Mouse (Mus musculus): Measurements from ENCODE around the gene Yod1. TPM values are rescaled to one million over a fixed set of nuclear protein-coding genes. Genes with fewer than 3 reads are reported as not detected.

Yod1 gene
- polyA plus RNA-seq, 1 experiment from 2014 or later: 16.2 TPM

DNA sequence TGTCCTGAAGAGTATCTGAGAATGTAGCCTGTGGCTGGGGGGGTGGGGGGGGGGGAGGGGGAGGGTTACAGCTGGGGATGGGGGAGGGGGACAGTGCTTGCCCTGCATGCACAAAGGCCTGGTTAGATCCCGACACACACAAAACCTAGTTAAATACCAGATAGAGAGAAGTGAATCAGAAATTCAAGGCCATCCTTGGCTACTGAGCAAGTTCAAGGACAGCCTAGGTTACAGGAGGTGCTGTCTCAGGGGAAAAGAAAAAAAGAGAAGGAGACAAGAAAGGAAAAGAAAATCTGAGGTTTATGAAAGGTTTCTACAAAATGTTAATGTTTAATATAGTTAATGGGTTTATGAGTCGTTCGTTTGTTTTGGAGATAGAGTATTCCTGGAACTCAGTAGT, 22.5 kb downstream of the Yod1 start:
- Histone ChIP-seq H3K36me3 (ENCODE audit: control insufficient read depth, insufficient read depth, low read length) (no peaks in the 10 kb centered on the region), H3K27me3 (ENCODE audit: control insufficient read depth, insufficient read depth, low read length) (no peaks in the 10 kb centered on the region), H3K27ac (ENCODE audit: low read depth, low read length) (no peak overlapping the region), H3K4me3 (ENCODE audit: low read depth, low read length) (no peak overlapping the region), H3K9me3 (ENCODE audit: control insufficient read depth, low read length) (no peaks in the 10 kb centered on the region), H3K4me1 (ENCODE audit: control insufficient read depth, insufficient read depth, low read length) (no peaks in the 10 kb centered on the region), H3K4me2 (ENCODE audit: low read depth, low read length) (no peak overlapping the region), H3K9ac (replicated peaks; ENCODE audit: low read depth, low read length) (no peak overlapping the region)
- WGBS: 75% methylated on average over 3 of the region's 3 CpGs
- no peak for ATAC-seq (ENCODE audit: low read depth)

DNA sequence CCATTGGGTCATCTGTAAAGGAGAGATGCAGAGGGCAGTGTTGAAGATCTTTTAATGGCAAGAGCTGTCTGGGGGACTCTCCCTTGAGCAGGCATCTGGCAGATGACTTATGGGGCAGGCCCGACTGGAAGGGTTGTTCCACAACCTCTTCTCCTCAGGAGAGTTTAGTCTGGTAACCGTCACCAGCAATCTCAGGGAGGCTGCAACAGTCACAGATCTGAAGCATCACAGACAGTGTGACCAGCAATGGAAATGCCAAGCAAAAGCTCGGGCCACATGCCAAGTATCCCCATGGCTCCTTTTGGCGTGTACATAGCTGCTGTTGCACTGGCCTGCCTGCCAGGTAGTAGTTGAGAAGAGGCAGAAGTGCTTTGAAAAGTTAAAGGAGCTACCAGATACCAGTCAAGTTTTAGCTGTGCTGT, 23.1 kb downstream of the Yod1 start:
- no peak overlapping the region for H3K4me3 ChIP-seq (ENCODE audit: low read depth, low read length)
- ATAC-seq (ENCODE audit: low read depth): no peak
- no peak overlapping the region for H3K9ac ChIP-seq (replicated peaks; ENCODE audit: low read depth, low read length)
- H3K27me3 ChIP-seq (ENCODE audit: control insufficient read depth, insufficient read depth, low read length): no peaks in the 10 kb centered on the region
- H3K36me3 ChIP-seq (ENCODE audit: control insufficient read depth, insufficient read depth, low read length): no peaks in the 10 kb centered on the region
- H3K9me3 ChIP-seq (ENCODE audit: control insufficient read depth, low read length): no peaks in the 10 kb centered on the region
- no peaks in the 10 kb centered on the region for H3K4me1 ChIP-seq (ENCODE audit: control insufficient read depth, insufficient read depth, low read length)
- WGBS: 76% methylated on average over 4 of the region's 4 CpGs
- H3K27ac ChIP-seq (ENCODE audit: low read depth, low read length): no peak overlapping the region
- H3K4me2 ChIP-seq (ENCODE audit: low read depth, low read length): no peak overlapping the region

DNA sequence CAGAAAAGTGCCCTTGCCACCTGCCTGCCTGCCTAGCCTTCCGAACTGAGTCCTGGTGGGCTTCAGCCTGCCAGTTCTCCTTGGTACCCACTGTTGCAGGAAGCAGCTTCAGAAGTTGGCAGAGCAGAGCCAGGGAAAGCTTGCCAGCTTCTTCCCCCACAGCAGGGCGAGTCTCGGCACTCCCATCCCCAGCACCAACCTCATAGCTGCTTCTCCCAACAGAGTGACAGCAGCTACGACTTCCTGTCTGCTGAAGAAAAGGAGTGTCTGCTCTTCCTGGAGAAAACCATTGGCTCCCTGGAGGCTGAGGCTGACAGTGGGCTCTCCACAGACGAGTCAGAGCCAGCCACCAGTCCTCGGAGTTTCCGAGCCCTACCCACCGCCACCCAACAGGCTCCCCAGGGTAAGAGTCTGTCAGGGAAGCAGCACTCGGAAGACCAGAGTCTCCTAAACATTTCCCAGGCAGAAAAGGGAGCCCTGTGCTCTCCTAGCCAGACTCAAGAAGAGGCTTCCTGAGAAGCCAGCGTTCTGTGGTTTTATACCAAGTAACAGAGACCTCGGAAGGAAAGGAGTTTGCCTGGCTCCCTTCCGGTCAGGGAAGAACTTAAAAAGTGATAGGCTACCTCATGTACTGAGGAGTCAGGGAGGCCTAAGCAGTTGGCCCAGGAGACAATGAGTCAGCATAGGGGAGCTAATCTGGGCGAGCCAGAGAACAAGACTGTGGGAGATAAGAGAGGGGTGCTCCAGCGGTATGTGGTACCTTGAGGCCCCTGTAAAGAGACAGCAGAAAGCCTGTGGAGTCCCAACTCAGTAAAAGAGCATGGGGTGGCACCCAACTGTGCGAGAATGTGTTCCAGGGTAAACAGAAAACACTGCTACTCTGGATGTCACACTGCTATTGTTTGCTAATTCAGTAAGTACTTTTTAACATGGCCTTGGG, 23.9 kb downstream of the Yod1 start:
- Histone ChIP-seq H3K36me3 (ENCODE audit: control insufficient read depth, insufficient read depth, low read length) (no peaks in the 10 kb centered on the region), H3K4me1 (ENCODE audit: control insufficient read depth, insufficient read depth, low read length) (no peaks in the 10 kb centered on the region), H3K27me3 (ENCODE audit: control insufficient read depth, insufficient read depth, low read length) (no peaks in the 10 kb centered on the region), H3K27ac (ENCODE audit: low read depth, low read length) (no peak overlapping the region), H3K4me3 (ENCODE audit: low read depth, low read length) (no peak overlapping the region), H3K9ac (replicated peaks; ENCODE audit: low read depth, low read length) (no peak overlapping the region), H3K4me2 (ENCODE audit: low read depth, low read length) (no peak overlapping the region), H3K9me3 (ENCODE audit: control insufficient read depth, low read length) (no peaks in the 10 kb centered on the region)
- 69% methylated on average over 15 of the region's 15 CpGs for WGBS
- no peak for ATAC-seq (ENCODE audit: low read depth)

DNA sequence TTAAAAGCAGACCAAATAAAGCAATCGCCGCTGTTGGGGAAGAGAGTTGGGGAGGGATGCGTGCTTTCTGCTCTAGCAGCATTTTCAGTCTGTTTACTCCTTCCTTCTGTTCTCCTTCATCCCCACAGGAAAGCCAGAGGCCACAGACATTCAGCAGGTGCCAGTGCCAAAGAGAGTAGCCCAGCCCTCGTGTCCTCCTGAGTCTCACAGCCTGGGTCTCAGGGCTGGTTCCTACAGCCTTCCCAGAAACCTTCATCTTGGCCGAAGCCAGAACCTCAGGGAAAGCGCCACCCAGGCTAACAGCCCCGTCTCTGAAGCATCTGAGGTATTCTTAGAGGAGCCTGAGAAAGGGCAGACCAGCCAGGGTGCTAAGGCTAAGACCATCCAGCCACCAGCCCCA, 25.1 kb downstream of the Yod1 start:
- Histone ChIP-seq H3K9me3 (ENCODE audit: control insufficient read depth, low read length) (no peaks in the 10 kb centered on the region), H3K36me3 (ENCODE audit: control insufficient read depth, insufficient read depth, low read length) (no peaks in the 10 kb centered on the region), H3K27me3 (ENCODE audit: control insufficient read depth, insufficient read depth, low read length) (no peaks in the 10 kb centered on the region), H3K9ac (replicated peaks; ENCODE audit: low read depth, low read length) (no peak overlapping the region), H3K4me1 (ENCODE audit: control insufficient read depth, insufficient read depth, low read length) (no peaks in the 10 kb centered on the region), H3K4me3 (ENCODE audit: low read depth, low read length) (no peak overlapping the region), H3K27ac (ENCODE audit: low read depth, low read length) (no peak overlapping the region), H3K4me2 (ENCODE audit: low read depth, low read length) (no peak overlapping the region)
- ATAC-seq (ENCODE audit: low read depth): no peak
- WGBS: 91% methylated on average over 7 of the region's 7 CpGs

DNA sequence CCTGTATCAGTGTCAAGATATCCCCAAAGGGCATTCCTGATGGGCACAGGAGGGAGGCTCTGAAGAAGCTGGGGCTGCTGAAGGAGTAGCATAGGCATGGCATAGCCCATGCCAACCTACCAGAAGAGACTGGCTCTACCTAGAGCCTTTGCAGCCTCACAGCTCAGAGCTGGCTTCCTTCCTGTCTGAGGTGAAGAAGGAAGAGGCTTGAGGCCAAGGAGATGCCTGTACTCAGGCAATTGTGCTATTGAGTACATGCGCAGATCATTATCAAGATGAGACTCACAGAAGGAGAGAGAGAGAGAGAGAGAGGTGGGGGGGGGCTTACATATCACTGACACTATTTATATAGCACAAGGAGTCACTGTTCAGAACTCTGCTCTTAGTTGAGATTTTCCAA, 26.6 kb downstream of the Yod1 start:
- H3K9me3 ChIP-seq (ENCODE audit: control insufficient read depth, low read length): no peaks in the 10 kb centered on the region
- no peak overlapping the region for H3K9ac ChIP-seq (replicated peaks; ENCODE audit: low read depth, low read length)
- no peak for ATAC-seq (ENCODE audit: low read depth)
- no peak overlapping the region for H3K4me3 ChIP-seq (ENCODE audit: low read depth, low read length)
- no peak overlapping the region for H3K27ac ChIP-seq (ENCODE audit: low read depth, low read length)
- H3K4me1 ChIP-seq (ENCODE audit: control insufficient read depth, insufficient read depth, low read length): no peaks in the 10 kb centered on the region
- 96% methylated on average over 1 of the region's 1 CpGs for WGBS
- H3K27me3 ChIP-seq (ENCODE audit: control insufficient read depth, insufficient read depth, low read length): no peaks in the 10 kb centered on the region
- H3K4me2 ChIP-seq (ENCODE audit: low read depth, low read length): no peak overlapping the region
- H3K36me3 ChIP-seq (ENCODE audit: control insufficient read depth, insufficient read depth, low read length): no peaks in the 10 kb centered on the region

DNA sequence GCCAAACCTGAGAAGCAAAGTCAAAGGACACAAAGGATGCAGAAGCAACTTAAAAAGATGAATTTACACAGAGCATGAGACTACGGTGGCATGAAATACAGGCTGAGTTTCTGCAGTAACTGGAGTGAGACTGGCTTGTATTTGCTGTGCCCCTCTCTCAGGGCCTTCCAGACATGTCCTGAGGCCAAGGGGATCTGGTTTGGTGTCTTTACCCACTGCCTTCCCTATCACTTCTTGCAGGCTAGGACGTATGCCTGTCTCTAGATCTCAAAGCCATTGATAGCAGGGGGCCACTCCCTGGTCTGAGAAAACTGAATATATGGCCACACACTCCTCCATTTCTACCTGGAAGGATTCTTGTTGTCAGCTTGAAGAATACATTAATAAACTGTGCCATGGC, 27.1 kb downstream of the Yod1 start:
- WGBS: 80% methylated on average over 2 of the region's 2 CpGs
- H3K9me3 ChIP-seq (ENCODE audit: control insufficient read depth, low read length): no peaks in the 10 kb centered on the region
- no peaks in the 10 kb centered on the region for H3K36me3 ChIP-seq (ENCODE audit: control insufficient read depth, insufficient read depth, low read length)
- H3K27me3 ChIP-seq (ENCODE audit: control insufficient read depth, insufficient read depth, low read length): no peaks in the 10 kb centered on the region
- no peak overlapping the region for H3K4me2 ChIP-seq (ENCODE audit: low read depth, low read length)
- H3K9ac ChIP-seq (replicated peaks; ENCODE audit: low read depth, low read length): no peak overlapping the region
- H3K4me3 ChIP-seq (ENCODE audit: low read depth, low read length): no peak overlapping the region
- no peaks in the 10 kb centered on the region for H3K4me1 ChIP-seq (ENCODE audit: control insufficient read depth, insufficient read depth, low read length)
- ATAC-seq (ENCODE audit: low read depth): no peak
- no peak overlapping the region for H3K27ac ChIP-seq (ENCODE audit: low read depth, low read length)

DNA sequence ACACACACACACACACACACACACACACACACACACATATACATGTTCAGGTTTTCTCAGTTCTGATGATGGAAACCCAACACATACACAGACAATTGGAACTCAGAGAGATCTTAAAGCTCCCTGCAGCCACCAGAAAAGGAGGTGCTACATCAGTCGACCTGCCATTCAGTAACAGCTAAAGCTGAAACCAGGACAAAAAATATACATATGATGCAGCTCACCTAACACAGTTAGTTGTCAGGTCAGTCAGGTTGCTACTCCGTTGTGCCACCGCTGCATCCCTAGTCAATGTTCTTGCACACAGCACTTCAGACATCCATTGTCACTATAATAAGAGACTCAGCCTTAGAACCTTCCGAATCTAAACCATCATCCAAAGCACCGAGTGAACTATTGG, 27.8 kb downstream of the Yod1 start:
- ATAC-seq (ENCODE audit: low read depth): no peak
- Histone ChIP-seq H3K27ac (ENCODE audit: low read depth, low read length) (no peak overlapping the region), H3K36me3 (ENCODE audit: control insufficient read depth, insufficient read depth, low read length) (no peaks in the 10 kb centered on the region), H3K9ac (replicated peaks; ENCODE audit: low read depth, low read length) (no peak overlapping the region), H3K9me3 (ENCODE audit: control insufficient read depth, low read length) (no peaks in the 10 kb centered on the region), H3K4me3 (ENCODE audit: low read depth, low read length) (no peak overlapping the region), H3K4me1 (ENCODE audit: control insufficient read depth, insufficient read depth, low read length) (no peaks in the 10 kb centered on the region), H3K4me2 (ENCODE audit: low read depth, low read length) (no peak overlapping the region), H3K27me3 (ENCODE audit: control insufficient read depth, insufficient read depth, low read length) (no peaks in the 10 kb centered on the region)
- 91% methylated on average over 5 of the region's 5 CpGs for WGBS

DNA sequence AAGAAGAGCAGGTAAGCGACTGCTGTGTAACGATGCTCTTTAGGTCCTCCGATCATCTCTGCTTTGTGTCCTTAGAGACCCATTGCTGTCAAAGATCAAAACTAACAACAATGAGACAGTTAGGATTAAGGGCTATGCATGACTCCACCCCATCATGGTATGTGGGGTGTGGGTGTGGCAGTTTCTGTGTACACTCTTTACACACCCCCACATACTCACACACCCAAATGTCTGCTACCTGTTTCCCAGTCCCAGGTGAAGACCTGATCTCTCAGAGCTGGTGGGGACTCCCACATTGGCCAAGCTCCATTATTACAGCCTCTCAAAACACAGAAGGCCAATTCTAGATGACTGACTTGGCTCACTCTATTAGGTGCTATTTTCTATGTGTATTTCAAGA, 28.5 kb downstream of the Yod1 start:
- H3K4me1 ChIP-seq (ENCODE audit: control insufficient read depth, insufficient read depth, low read length): no peaks in the 10 kb centered on the region
- ATAC-seq (ENCODE audit: low read depth): no peak
- no peak overlapping the region for H3K27ac ChIP-seq (ENCODE audit: low read depth, low read length)
- no peak overlapping the region for H3K4me2 ChIP-seq (ENCODE audit: low read depth, low read length)
- no peak overlapping the region for H3K9ac ChIP-seq (replicated peaks; ENCODE audit: low read depth, low read length)
- no peak overlapping the region for H3K4me3 ChIP-seq (ENCODE audit: low read depth, low read length)
- no peaks in the 10 kb centered on the region for H3K27me3 ChIP-seq (ENCODE audit: control insufficient read depth, insufficient read depth, low read length)
- 96% methylated on average over 3 of the region's 3 CpGs for WGBS
- no peaks in the 10 kb centered on the region for H3K36me3 ChIP-seq (ENCODE audit: control insufficient read depth, insufficient read depth, low read length)
- no peaks in the 10 kb centered on the region for H3K9me3 ChIP-seq (ENCODE audit: control insufficient read depth, low read length)

DNA sequence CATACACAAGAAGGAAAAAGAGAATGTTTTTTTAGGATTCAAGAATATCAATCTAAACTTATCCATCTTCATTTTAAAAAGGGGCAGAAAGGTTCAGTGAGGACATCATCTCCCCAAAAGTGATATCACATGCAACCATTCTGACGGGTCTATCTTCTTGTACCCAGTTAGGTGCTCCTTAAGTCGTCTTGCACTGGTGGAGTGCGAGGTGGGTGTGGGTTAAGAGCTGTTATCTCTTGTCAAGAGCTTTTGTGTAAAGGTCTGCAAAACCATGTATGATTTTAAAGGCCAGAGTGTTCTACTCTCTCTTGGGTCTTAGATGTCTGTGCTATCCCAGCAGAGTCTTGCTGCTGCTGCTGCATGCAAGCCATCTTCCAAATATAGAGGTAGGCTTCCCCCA, 29.7 kb downstream of the Yod1 start:
- Histone ChIP-seq H3K4me3 (ENCODE audit: low read depth, low read length) (no peak overlapping the region), H3K36me3 (ENCODE audit: control insufficient read depth, insufficient read depth, low read length) (no peaks in the 10 kb centered on the region), H3K27me3 (ENCODE audit: control insufficient read depth, insufficient read depth, low read length) (no peaks in the 10 kb centered on the region), H3K27ac (ENCODE audit: low read depth, low read length) (no peak overlapping the region), H3K9ac (replicated peaks; ENCODE audit: low read depth, low read length) (no peak overlapping the region), H3K4me2 (ENCODE audit: low read depth, low read length) (no peak overlapping the region), H3K4me1 (ENCODE audit: control insufficient read depth, insufficient read depth, low read length) (no peaks in the 10 kb centered on the region), H3K9me3 (ENCODE audit: control insufficient read depth, low read length) (no peaks in the 10 kb centered on the region)
- WGBS: 91% methylated on average over 3 of the region's 3 CpGs
- no peak for ATAC-seq (ENCODE audit: low read depth)
